Mouse (Mus musculus) Patski (cell line): ENCODE data around the gene Art4. TPM values are rescaled to one million over a fixed set of nuclear protein-coding genes. Genes with fewer than 3 reads are reported as not detected.

Experiments used
- ATAC-seq: fragments of 100-300 bp; one replicate; pipeline ENCODE4 v1.8.0; 2021
- CTCF ChIA-PET: fragments of 350-600 bp; sonication (Branson Sonifier 250); formaldehyde crosslinking; loops from one replicate; lab custom pipeline; 2022; ENCODE audit warnings: inconsistent platforms; lab: Charles Lee
- POLR2A ChIA-PET: fragments of 350-600 bp; sonication (Branson Sonifier 250); formaldehyde crosslinking; loops from one replicate; lab custom pipeline; 2022; ENCODE audit warnings: antibody characterized with exemption, inconsistent platforms; lab: Charles Lee
- DNase-seq: peaks from one replicate; pipeline ENCODE4 v3.0.0-alpha.2; 2011; ENCODE audit warnings: low read depth, low spot score
- H3K27me3 ChIP-seq: fragments of 371-371 bp; one replicate; pipeline ENCODE4 v1.5.1; 2021
- CTCF ChIP-seq: fragments of 100-300 bp; IDR thresholded peaks from one replicate; pipeline ENCODE4 v1.5.1; 2021
- in situ Hi-C: fragments of 300-500 bp; cut with MboI; formaldehyde crosslinking; loops from 3 replicates; pipeline ENCODE4 v1.11.1; 2018; ENCODE audit warnings: low pct_unique_long_range_greater_than_20kb, mixed read lengths
- polyA plus RNA-seq: library from polyadenylated mRNA; unstranded; gene quantifications from one replicate; pipeline ENCODE4 v1.2.3, GENCODE M21; 2021

Art4 gene
- polyA plus RNA-seq, 1 experiment from 2014 or later, result not detected

DNA sequence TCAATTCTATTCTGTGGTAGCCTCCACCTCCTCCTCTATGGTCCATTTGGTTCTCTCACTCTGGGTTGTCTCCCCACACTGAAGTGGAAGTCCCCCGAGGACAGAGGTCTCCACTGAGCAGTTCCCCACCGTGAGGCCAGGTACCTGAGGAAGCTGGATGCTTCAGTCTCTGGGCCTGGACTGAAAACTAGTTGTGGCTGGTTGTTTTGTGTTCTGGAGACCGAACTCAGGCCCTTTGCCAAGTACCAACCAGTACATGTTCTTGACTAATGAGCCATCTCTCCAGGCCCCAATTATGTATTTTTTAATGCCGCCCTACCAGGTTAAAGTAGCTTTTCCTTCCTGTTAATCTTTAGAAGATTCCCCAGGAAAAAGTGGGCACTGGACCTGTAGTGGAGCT lies 5.2 kb downstream of the Art4 start:
- no peak for DNase-seq
- ChIA-PET CTCF (interaction anchor here (1.4 kb wide), 2 partner anchors 10 to 128 kb away, joined by 4 to 8 read pairs; no protein-coding TSS in a partner anchor), POLR2A (no interaction called here)
- no peak for TF ChIP-seq CTCF
- H3K27me3 ChIP-seq, result no peaks in the 10 kb centered on the region
- in situ Hi-C loops, result loop anchor here (10.0 kb wide), 1 partner anchor 322 kb away; the partner anchor contains the start of gene Rerg
- ATAC-seq, result no peak

DNA sequence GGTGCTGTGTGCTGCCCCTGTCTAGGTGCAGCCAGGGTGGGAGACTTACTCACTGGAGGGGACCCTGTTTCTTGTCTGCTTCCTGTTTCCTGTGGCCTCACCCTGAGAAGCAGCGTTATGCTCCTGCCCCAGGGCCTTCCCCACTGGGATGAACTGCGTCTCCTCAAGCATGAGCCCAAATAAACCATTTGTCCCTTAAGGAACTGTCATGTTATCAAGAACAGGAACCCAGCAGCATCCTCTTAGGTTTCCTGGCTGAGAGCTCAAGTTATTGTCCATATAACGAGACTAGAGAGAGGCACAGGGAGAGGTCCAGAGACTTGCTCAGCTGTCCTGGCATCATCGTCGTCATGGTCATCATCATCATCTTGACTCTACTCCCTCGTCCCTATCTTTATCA lies 7.3 kb downstream of the Art4 start:
- DNase-seq (no peak), ATAC-seq (no peak)
- no peaks in the 10 kb centered on the region for H3K27me3 ChIP-seq
- in situ Hi-C loops, result loop anchor here (10.0 kb wide), 1 partner anchor 325 kb away; the partner anchor contains the start of gene Rerg
- POLR2A ChIA-PET, result no interaction called here
- no peak for TF ChIP-seq CTCF
- CTCF ChIA-PET, result no interaction called here

DNA sequence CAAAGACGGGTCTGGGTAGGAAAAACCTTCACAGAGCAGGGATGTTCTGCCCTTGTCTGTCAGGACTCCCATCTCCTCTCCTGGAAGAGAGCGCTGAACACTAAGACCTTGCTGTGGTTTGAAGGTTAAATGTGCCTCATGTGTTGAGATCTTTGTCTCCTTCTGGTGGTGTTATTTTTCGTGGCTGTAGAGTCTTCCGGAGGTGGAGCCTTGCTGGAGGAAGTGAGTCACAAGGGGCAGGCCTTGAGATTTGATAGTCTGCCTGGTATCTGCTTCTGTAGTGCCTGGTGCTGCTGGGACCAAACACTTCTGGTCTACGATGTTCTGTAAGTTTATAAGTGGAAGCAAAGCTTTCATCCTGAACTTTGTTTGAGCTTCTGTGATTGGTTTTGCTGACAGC lies 8.6 kb downstream of the Art4 start:
- no peak for TF ChIP-seq CTCF
- ATAC-seq, result no peak
- CTCF ChIA-PET, result interaction anchor here (0.6 kb wide), 1 partner anchor 298 kb away, joined by 4 read pairs; no protein-coding TSS in a partner anchor
- in situ Hi-C loops, result no loop called here
- POLR2A ChIA-PET, result no interaction called here
- DNase-seq, result no peak
- H3K27me3 ChIP-seq, result no peaks in the 10 kb centered on the region

DNA sequence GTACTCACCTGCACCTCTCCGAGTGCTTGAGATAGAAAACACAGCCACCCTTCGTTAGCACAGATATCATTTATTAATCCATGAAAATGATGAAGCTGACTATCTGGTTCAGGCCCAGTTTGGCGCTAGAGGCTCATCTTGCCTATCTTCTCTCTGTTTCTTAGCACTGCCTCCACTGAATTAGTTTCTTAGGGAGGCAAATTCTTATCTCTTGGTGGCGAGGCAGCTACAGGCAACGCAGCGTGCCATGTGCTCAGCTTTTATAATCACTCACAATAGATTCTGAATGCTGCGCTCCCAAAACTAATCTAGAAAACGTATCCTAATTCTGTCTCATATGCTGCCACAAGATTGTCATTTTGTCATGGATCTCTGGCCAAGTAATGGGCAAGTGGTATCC lies 9.1 kb downstream of the Art4 start:
- ATAC-seq (no peak), DNase-seq (no peak)
- POLR2A ChIA-PET, result no interaction called here
- CTCF ChIA-PET, result no interaction called here
- H3K27me3 ChIP-seq, result no peaks in the 10 kb centered on the region
- TF ChIP-seq CTCF, result no peak
- in situ Hi-C loops, result no loop called here

GRCm38 (mm10) chr6:136847790-136848189 lies 9.7 kb downstream of the Art4 start:
- H3K27me3 ChIP-seq, result no peaks in the 10 kb centered on the region
- DNase-seq (no peak), ATAC-seq (no peak)
- TF ChIP-seq CTCF, result peak; percentile 42
- in situ Hi-C loops, result no loop called here
- CTCF ChIA-PET, result interaction anchor here (1.5 kb wide), 1 partner anchor 122 kb away, joined by 6 read pairs; no protein-coding TSS in a partner anchor
- POLR2A ChIA-PET, result no interaction called here

GRCm38 (mm10) chr6:136847267-136847666 lies 10.3 kb downstream of the Art4 start:
- ChIA-PET CTCF (interaction anchor here (1.5 kb wide), 1 partner anchor 122 kb away, joined by 6 read pairs; no protein-coding TSS in a partner anchor), POLR2A (no interaction called here)
- no peak for TF ChIP-seq CTCF
- ATAC-seq (no peak), DNase-seq (no peak)
- no peaks in the 10 kb centered on the region for H3K27me3 ChIP-seq
- in situ Hi-C loops, result no loop called here

DNA sequence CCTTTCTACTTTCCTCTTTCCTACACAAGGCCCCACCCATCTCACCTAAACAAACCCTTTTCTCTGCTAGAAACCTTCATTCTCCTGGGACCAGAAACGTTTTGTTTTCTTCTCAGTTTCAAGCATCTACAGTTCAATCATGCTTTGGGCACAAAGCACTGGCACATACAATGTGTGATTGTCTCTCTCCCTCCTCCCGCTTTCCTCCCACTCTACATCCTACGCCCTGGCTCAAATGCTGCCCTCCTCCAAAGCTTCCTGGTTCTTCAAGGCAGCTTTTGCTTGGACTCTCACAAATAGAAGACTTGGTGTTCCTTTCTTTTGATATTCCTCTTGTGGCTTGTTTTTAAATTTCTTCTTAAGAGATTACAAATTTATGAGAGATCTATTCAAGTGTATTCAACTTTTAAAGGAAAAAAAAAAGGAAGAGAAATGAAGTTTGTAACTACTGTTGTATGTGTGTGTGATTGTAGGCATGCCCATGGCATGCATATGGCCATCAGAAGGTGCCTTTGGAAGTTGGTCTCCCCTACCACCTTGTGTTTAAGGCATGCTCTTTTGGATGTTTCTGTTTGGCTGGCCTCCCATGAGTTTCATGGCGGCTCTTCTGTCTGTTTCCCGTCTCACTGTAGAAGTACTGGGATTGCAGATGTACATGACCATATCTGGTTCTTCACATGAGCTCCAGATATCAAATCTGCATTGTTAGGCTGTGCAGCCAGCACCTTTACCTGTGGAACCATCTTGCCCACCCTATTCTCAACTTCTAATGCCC lies 11.6 kb downstream of the Art4 start:
- POLR2A ChIA-PET, result no interaction called here

DNA sequence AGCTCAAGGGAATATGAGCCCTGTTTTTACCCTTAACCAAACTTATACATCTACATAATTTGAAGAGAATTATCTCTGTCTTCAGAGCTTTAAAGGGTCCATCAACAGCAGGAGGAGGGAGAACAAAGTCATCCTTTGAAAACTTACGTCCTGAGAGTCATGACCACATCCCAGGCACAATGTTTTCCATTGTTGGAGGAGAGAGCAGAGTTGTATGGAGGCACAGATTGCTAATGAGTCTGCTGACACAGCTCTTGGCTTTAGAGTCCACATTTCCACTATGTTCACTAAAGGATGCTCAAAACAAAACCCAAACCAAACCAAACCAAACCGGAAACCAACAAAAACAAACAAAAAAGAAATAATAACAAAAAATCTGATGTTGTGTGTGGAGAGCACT lies 12.6 kb downstream of the Art4 start:
- H3K27me3 ChIP-seq, result no peaks in the 10 kb centered on the region
- no peak for DNase-seq
- in situ Hi-C loops, result no loop called here
- no peak for TF ChIP-seq CTCF
- no peak for ATAC-seq
- ChIA-PET CTCF (interaction anchor here (0.7 kb wide), 1 partner anchor 16 kb away, joined by 3 read pairs; no protein-coding TSS in a partner anchor), POLR2A (no interaction called here)

More for the DNA sequence above, 11.6 kb downstream of the Art4 start:
- in situ Hi-C loops, result no loop called here
- CTCF ChIA-PET, result no interaction called here
- no peak for TF ChIP-seq CTCF
- no peaks in the 10 kb centered on the region for H3K27me3 ChIP-seq
- ATAC-seq, result no peak
- no peak for DNase-seq

DNA sequence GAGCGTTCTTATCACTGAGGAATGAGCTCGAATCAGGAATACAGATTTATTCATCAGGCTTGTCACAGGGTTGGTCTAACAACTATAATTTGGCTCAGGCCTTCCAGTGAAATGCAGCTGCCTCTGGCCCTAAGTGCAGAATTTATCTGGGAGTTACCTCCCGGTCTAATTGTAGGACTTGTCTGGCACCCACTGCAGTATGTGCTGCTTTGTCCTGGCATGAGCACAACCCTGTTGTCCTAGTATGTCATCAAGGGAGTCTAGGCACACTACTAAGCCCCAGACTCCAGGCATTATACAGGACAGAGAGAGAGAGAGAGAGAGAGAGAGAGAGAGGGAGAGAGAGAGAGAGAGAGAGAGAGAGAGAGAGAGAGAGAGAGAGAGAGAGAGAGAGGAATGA lies 20.2 kb downstream of the Art4 start:
- no peak for TF ChIP-seq CTCF
- no peak for DNase-seq
- ATAC-seq, result no peak
- no peaks in the 10 kb centered on the region for H3K27me3 ChIP-seq
- CTCF ChIA-PET, result no interaction called here
- POLR2A ChIA-PET, result interaction anchor here (0.6 to 1.4 kb wide), 2 partner anchors 27 to 33 kb away, joined by 3 to 8 read pairs; partner anchors contain the start of gene Hist4h4
- in situ Hi-C loops, result no loop called here

- ATAC-seq (no peak), DNase-seq (no peak)
- ChIA-PET POLR2A (interaction anchor here (2.5 kb wide), 1 partner anchor 31 kb away, joined by 12 read pairs; the partner anchor contains the start of gene Hist4h4), CTCF (interaction anchor here (0.7 to 1.0 kb wide), 2 partner anchors 20 to 30 kb away, joined by 3 read pairs; no protein-coding TSS in a partner anchor)
- no peak for TF ChIP-seq CTCF
- H3K27me3 ChIP-seq, result no peaks in the 10 kb centered on the region
- in situ Hi-C loops, result no loop called here
These were observed 22.2 kb downstream of the Art4 start, which contains the start of gene Smco3 for GRCm38 (mm10) chr6:136835352-136835751. Smco3 (minus strand) TSS chr6:136835452.

GRCm38 (mm10) chr6:136831712-136832111 lies 25.8 kb downstream of the Art4 start:
- TF ChIP-seq CTCF, result no peak
- in situ Hi-C loops, result no loop called here

More at GRCm38 (mm10) chr6:136831712-136832111, 25.8 kb downstream of the Art4 start:
- CTCF ChIA-PET, result interaction anchor here (1.0 to 2.2 kb wide), 5 partner anchors 9 to 149 kb away, joined by 3 to 6 read pairs (median 4); partner anchors contain the start of gene Hist4h4
- no peaks in the 10 kb centered on the region for H3K27me3 ChIP-seq
- POLR2A ChIA-PET, result interaction anchor here (0.6 to 2.4 kb wide), 2 partner anchors 23 to 28 kb away, joined by 3 to 10 read pairs; partner anchors contain the start of gene Hist4h4
- DNase-seq (no peak), ATAC-seq (no peak)
